Mouse (Mus musculus) erythroblast, embryonic 14.5 days (primary cell): ENCODE measurements around the gene Astn2. TPM values are rescaled to one million over a fixed set of nuclear protein-coding genes. Genes with fewer than 3 reads are reported as not detected.

Experiments
- H3K27me3 ChIP-seq: 2 replicates; pipeline ENCODE4 v1.6.1; 2012; ENCODE audit warnings: inconsistent platforms; ENCODE audit not compliant: control insufficient read depth
- H3K36me3 ChIP-seq: 2 replicates; pipeline ENCODE4 v1.6.1; 2012; ENCODE audit warnings: mild to moderate bottlenecking, inconsistent platforms; ENCODE audit not compliant: control insufficient read depth
- H3K4me1 ChIP-seq: 2 replicates; pipeline ENCODE4 v1.6.1; 2012; ENCODE audit warnings: inconsistent platforms; ENCODE audit not compliant: control insufficient read depth
- H3K4me3 ChIP-seq: replicated peaks from 2 replicates; pipeline ENCODE3; 2012; ENCODE audit warnings: moderate library complexity, mild to moderate bottlenecking, inconsistent platforms
- H3K9me3 ChIP-seq: 2 replicates; pipeline ENCODE4 v1.6.1; 2012; ENCODE audit warnings: low read length, inconsistent platforms, mixed read lengths; ENCODE audit not compliant: control insufficient read depth
- GATA1 ChIP-seq: IDR thresholded peaks from 2 replicates; pipeline ENCODE4 v1.6.1; 2012; ENCODE audit warnings: low read length, inconsistent platforms, mixed read lengths
- TAL1 ChIP-seq: IDR thresholded peaks from 3 replicates; pipeline ENCODE4 v1.6.1; 2012; ENCODE audit warnings: low read length, inconsistent platforms, mixed read lengths
- polyA plus RNA-seq: library from polyadenylated mRNA; stranded (reverse); fragments of >175 nt; gene quantifications from 2 replicates; pipeline ENCODE4 v1.2.3, GENCODE M21; 2012

The Astn2 gene
- polyA plus RNA-seq, 1 experiment = not detected

DNA sequence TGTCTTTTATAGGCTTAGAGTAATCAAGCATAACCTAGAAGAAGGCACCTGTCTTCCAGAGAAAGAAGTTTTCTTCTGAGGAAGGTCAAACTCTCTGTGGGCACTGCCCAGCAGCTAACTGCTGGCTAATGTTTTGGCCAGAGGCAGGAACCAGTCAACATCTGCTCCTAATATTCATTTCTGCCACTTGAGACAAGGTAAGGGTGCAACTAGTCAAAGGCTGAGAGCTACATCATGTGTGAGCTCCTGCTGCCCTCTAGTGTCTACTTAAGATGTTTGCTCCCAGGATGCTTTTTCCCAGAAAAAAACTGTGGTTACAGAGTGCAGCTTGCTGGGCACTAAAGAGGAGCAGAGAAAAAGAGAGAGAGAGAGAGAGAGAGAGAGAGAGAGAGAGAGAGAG lies 814.6 kb downstream of the Astn2 start:
- Histone ChIP-seq H3K4me1 (no peaks in the 10 kb centered on the region), H3K9me3 (no peaks in the 10 kb centered on the region), H3K4me3 (no peak overlapping the region), H3K36me3 (no peaks in the 10 kb centered on the region), H3K27me3 (no peaks in the 10 kb centered on the region)
- TF ChIP-seq GATA1 (no peak), TAL1 (no peak)

GRCm38 (mm10) chr4:65586947-65587346 lies 817.5 kb downstream of the Astn2 start:
- TF ChIP-seq GATA1 (no peak), TAL1 (no peak)
- Histone ChIP-seq H3K27me3 (no peaks in the 10 kb centered on the region), H3K4me3 (no peak overlapping the region), H3K9me3 (no peaks in the 10 kb centered on the region), H3K4me1 (no peaks in the 10 kb centered on the region), H3K36me3 (no peaks in the 10 kb centered on the region)

DNA sequence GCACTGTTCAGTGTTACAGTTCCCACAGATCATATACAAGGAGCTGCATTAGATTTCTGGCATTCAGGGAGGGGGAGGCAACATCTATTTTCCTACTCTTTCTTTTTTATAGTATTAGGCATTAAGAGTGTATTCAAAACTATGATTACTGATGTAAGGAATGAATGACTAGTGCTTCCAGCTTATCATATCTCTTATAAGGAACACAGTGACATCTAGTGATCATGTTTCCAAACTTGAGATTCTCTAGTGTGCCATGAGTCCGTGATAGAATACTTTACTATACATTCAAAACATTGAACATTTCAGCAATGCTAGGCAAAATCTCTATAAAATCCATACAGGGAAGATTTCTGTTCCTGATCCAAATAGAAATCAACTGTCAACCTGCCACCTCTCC lies 824.2 kb downstream of the Astn2 start:
- Histone ChIP-seq H3K9me3 (no peaks in the 10 kb centered on the region), H3K27me3 (no peaks in the 10 kb centered on the region), H3K36me3 (no peaks in the 10 kb centered on the region), H3K4me1 (no peaks in the 10 kb centered on the region), H3K4me3 (no peak overlapping the region)
- no peak for TF ChIP-seq GATA1
- no peak for TF ChIP-seq TAL1

DNA sequence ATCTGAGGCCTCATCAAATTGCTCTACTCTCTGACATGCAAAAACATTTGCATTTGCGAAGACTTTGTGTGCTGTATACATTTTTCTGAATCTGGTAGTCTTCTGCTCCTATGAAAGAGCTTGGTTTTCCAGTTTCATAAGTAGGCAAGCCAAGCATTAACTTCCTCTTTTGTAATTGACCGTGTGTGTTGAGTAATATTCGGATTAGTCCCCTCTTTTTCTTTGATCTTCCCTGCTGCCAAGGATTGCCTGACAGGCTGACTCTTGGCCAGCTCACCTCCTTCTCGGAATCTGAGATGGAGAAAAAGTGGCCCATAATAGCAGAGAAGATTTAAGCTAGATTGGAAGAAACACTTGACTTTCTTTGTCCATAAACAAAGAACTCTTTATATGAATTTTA lies 838.9 kb downstream of the Astn2 start:
- H3K27me3 ChIP-seq = no peaks in the 10 kb centered on the region
- no peaks in the 10 kb centered on the region for H3K36me3 ChIP-seq
- TF ChIP-seq TAL1 (no peak), GATA1 (no peak)
- no peak overlapping the region for H3K4me3 ChIP-seq
- no peaks in the 10 kb centered on the region for H3K4me1 ChIP-seq
- no peaks in the 10 kb centered on the region; the same call in 1 of the 2 replicates for H3K9me3 ChIP-seq

DNA sequence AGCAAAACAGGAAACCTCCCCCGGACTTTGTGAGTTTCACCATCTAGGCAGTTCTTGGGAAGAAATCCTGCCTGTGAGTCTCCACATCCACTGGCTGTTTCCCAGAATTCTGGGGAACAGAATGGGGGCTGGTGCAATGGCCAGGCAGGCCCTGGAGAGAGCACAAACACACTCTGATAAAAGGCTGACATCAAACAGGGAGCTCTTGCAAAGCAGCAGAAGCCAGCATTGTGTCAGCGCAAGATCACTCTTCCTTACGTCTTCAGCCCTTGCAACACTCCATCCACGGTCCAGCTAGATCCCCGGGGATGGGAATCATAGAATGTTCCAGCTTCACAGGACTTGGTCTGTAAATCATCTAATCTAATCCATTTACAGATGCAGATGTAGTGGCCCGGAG lies 855.9 kb downstream of the Astn2 start:
- TF ChIP-seq GATA1 (no peak), TAL1 (no peak)
- Histone ChIP-seq H3K4me3 (no peak overlapping the region), H3K27me3 (no peaks in the 10 kb centered on the region), H3K36me3 (no peaks in the 10 kb centered on the region), H3K4me1 (no peaks in the 10 kb centered on the region), H3K9me3 (no peaks in the 10 kb centered on the region)

- TF ChIP-seq GATA1 (no peak), TAL1 (no peak)
- Histone ChIP-seq H3K27me3 (no peaks in the 10 kb centered on the region), H3K36me3 (no peaks in the 10 kb centered on the region), H3K9me3 (no peaks in the 10 kb centered on the region), H3K4me3 (no peak overlapping the region), H3K4me1 (no peaks in the 10 kb centered on the region)
Measured at GRCm38 (mm10) chr4:65545582-65545981, 858.8 kb downstream of the Astn2 start.

GRCm38 (mm10) chr4:65532071-65532736 lies 872.2 kb downstream of the Astn2 start:
- TF ChIP-seq GATA1 = no peak
- TF ChIP-seq TAL1 = no peak
- H3K27me3 ChIP-seq = no peaks in the 10 kb centered on the region

DNA sequence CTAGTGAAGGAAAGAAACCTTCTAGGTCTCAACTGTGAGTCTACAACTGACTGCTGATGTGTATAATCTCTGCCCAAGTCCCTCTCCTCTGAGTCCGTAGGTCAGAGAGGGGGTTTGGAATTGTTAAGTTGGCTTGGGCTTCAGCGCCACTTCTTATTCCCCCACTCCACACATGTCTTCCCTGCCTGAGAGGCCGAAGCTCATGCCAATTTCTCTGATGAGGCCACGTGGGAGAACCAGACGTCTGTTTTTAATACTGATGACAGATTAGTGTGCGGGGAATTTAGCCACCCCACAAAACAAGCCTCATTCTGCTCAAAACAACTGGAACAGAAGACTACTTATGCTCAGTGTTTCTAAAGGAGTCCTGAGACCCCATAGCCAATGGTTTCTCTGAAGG lies 872.8 kb downstream of the Astn2 start:
- H3K4me3 ChIP-seq = no peak overlapping the region
- no peaks in the 10 kb centered on the region for H3K36me3 ChIP-seq
- no peaks in the 10 kb centered on the region for H3K4me1 ChIP-seq
- H3K9me3 ChIP-seq = no peaks in the 10 kb centered on the region
- no peaks in the 10 kb centered on the region for H3K27me3 ChIP-seq
- TF ChIP-seq TAL1 = no peak
- TF ChIP-seq GATA1 = no peak

More at GRCm38 (mm10) chr4:65532071-65532736, 872.2 kb downstream of the Astn2 start:
- Histone ChIP-seq H3K4me3 (no peak overlapping the region), H3K4me1 (no peaks in the 10 kb centered on the region), H3K36me3 (no peaks in the 10 kb centered on the region), H3K9me3 (no peaks in the 10 kb centered on the region)

DNA sequence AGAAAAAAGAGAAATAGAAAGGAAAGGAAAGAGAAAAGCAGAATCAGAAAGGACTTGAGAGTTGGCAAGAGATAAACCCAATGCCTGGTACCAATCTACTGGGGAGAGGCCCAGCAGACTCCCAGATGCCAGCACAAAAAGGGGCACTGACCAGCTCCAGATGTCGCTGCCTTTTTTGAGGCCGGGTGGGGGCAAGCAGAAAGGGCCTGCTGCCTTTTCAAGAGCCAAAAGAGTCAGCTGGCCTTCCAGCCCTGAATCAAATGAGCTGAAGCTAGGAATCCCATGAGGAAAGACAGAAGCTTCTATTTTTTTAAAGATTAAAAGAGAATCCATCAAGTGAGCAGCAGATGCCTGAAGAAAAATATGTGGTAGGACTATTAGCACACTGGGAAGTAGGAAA lies 873.5 kb downstream of the Astn2 start:
- no peaks in the 10 kb centered on the region for H3K36me3 ChIP-seq
- no peaks in the 10 kb centered on the region for H3K27me3 ChIP-seq
- TF ChIP-seq GATA1 (no peak), TAL1 (no peak)
- H3K9me3 ChIP-seq = no peaks in the 10 kb centered on the region
- H3K4me1 ChIP-seq = no peaks in the 10 kb centered on the region
- no peak overlapping the region for H3K4me3 ChIP-seq

GRCm38 (mm10) chr4:65508101-65508500 lies 896.3 kb downstream of the Astn2 start:
- Histone ChIP-seq H3K9me3 (no peaks in the 10 kb centered on the region), H3K4me1 (no peaks in the 10 kb centered on the region)
- TF ChIP-seq TAL1 (no peak), GATA1 (no peak)

More at GRCm38 (mm10) chr4:65508101-65508500, 896.3 kb downstream of the Astn2 start:
- H3K27me3 ChIP-seq = no peaks in the 10 kb centered on the region
- H3K4me3 ChIP-seq = no peak overlapping the region
- no peaks in the 10 kb centered on the region for H3K36me3 ChIP-seq
